In genomic region chrX:99010581-99010980, GRCm38 (mm10) we compare ENCODE assay signal across 15 mouse cellular contexts.
"Had no signal": no experiment of that assay in that cellular context is flagged by ENCODE, and none has a peak within 500 bp of the region (broad histone marks: within the 10 kb centered on the region; RNA-seq: fewer than 3 reads in every experiment).

No protein-coding gene starts in this region.

- H3K36me3 ChIP-seq: neural tube, embryonic 15.5 days; stomach, embryonic 15.5 days had no signal

- H3K27ac ChIP-seq: neural tube, embryonic 15.5 days; stomach, embryonic 15.5 days; stomach, postnatal 0 days had no signal

- H3K4me1 ChIP-seq: neural tube, embryonic 15.5 days; stomach, embryonic 15.5 days had no signal

- H3K9ac ChIP-seq: neural tube, embryonic 15.5 days; stomach, embryonic 15.5 days had no signal

- DNase-seq: retina, postnatal 1 day; right cerebral cortex, adult 18-20 months; right cerebral cortex, postnatal 14 days; right cerebral cortex, postnatal 25 days; right cerebral cortex, postnatal 4 days; spleen, adult 18-20 months; thymus, adult 18-20 months; thymus, adult 2 months; thymus, postnatal 14 days; thymus, postnatal 25 days; thymus, postnatal 36 days; thymus, postnatal 4 days had no signal

- H3K4me3 ChIP-seq: neural tube, embryonic 15.5 days; stomach, embryonic 15.5 days had no signal

- H3K27me3 ChIP-seq: neural tube, embryonic 15.5 days; stomach, embryonic 15.5 days had no signal

- H3K9me3 ChIP-seq: neural tube, embryonic 15.5 days; stomach, embryonic 15.5 days had no signal
